Mouse (Mus musculus): ENCODE data around the gene Tbc1d17. TPM values are rescaled to one million over a fixed set of nuclear protein-coding genes. Genes with fewer than 3 reads are reported as not detected.

Gene Tbc1d17
- total and polyA plus RNA-seq, 2 experiments from 2014 or later, result 115 to 378 TPM

DNA sequence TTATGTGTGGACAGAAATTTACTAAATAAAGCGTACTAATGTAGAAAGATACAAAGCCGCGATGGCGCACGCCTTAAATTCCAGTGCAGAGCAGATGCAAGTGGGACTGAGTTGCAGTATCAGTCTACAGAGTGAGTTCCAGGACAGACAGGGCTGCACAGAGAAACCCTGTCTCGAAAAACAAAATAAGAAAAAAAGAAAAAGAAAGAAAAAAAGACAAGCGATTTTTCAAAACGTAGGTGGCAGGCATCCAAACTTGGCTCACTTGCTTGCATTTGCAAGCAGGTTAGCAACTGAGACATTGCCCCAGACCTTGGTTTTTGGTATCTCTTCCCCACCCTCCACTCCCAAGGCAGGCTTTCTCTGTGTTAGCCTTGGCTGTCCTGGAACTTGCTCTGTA is 44.3 kb upstream of the Tbc1d17 start:
- H3K4me3 ChIP-seq (ENCODE audit: low read depth, low read length), result peak overlapping the region; percentile 88
- H3K4me1 ChIP-seq (ENCODE audit: insufficient read depth), result peaks cover 38% of the 10 kb centered on the region
- H3K9ac ChIP-seq, result peak overlapping the region; percentile 35; the same call in 1 of the 2 replicates
- peak; percentile 66 for DNase-seq
- no peak for ATAC-seq
- H3K4me2 ChIP-seq (ENCODE audit: low read depth), result peak overlapping the region; percentile 86
- 2% methylated on average over 8 of the region's 8 CpGs for WGBS
- H3K9me3 ChIP-seq (ENCODE audit: low read length), result no peaks in the 10 kb centered on the region
- H3K36me3 ChIP-seq (ENCODE audit: insufficient read depth), result peaks cover 7% of the 10 kb centered on the region
- no peaks in the 10 kb centered on the region for H3K27me3 ChIP-seq (ENCODE audit: insufficient read depth, low read length)
- H3K27ac ChIP-seq (ENCODE audit: low read depth, low read length), result peak overlapping the region; percentile 100
- TF ChIP-seq CTCF (IDR thresholded peaks at IDR 0.05; ENCODE audit: low read depth), result no peak

GRCm38 (mm10) chr7:44892276-44892921 is 43.5 kb upstream of the Tbc1d17 start, which contains the start of gene Med25:
Gene Med25 (minus strand): TSS chr7:44892712.
- 1% methylated on average over 56 of the region's 56 CpGs for WGBS

DNA sequence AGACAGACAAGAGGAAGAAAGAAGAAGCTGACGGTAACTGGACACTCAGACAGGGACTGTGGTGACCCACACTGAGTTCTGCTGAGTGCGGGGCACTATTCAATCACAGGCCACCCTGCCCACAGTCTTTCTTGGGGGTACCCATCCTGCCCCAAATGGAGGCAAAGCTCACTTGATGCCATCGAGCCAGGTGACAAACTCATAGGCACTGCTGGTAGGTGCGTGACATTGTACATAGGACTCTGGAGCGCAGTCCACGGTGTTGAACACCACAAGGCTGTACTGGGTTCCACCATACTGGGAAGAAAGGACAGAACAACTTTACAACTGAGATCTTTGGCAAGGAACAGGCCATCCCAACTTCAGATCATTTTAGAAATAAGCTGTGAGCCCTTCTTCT is 42.7 kb upstream of the Tbc1d17 start:
- H3K4me1 ChIP-seq (ENCODE audit: insufficient read depth), result peaks cover 36% of the 10 kb centered on the region
- WGBS, result 9% methylated on average over 6 of the region's 6 CpGs

More at GRCm38 (mm10) chr7:44892276-44892921, 43.5 kb upstream of the Tbc1d17 start, which contains the start of gene Med25:
- H3K4me3 ChIP-seq (ENCODE audit: low read depth, low read length), result peak within 1 kb of the TSS; percentile 88
- peak; percentile 98 for DNase-seq
- peak within 1 kb of the TSS; percentile 100 for H3K27ac ChIP-seq (ENCODE audit: low read depth, low read length)
- H3K36me3 ChIP-seq (ENCODE audit: insufficient read depth), result peaks cover 7% of the 10 kb centered on the region
- ATAC-seq, result peak; percentile 74
- peak within 1 kb of the TSS; percentile 86 for H3K4me2 ChIP-seq (ENCODE audit: low read depth)
- TF ChIP-seq CTCF (IDR thresholded peaks at IDR 0.05; ENCODE audit: low read depth), result no peak
- no peaks in the 10 kb centered on the region for H3K27me3 ChIP-seq (ENCODE audit: insufficient read depth, low read length)
- no peaks in the 10 kb centered on the region for H3K9me3 ChIP-seq (ENCODE audit: low read length)
- peak within 1 kb of the TSS; percentile 86 for H3K9ac ChIP-seq
- H3K4me1 ChIP-seq (ENCODE audit: insufficient read depth), result peaks cover 38% of the 10 kb centered on the region

DNA sequence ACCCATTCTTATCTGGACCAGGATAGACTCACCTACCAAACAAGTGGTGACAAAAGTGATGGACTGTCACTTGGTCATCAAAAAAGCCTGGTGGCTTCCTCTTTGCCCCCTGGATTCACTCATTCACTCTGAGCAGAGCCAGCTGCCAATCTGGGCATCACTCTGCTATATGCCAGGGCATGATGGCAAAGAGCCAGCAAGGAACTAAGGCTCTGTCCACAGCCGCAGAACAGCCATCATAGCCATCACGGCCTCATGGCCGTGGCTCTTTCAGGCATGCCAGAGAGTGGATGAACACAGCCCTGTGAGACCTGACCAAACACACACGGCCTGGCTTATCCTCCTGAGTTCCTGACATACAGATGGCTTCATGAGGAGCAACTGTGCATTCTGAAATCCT is 41.9 kb upstream of the Tbc1d17 start:
- H3K9me3 ChIP-seq (ENCODE audit: low read length), result no peaks in the 10 kb centered on the region
- no peak for ATAC-seq
- H3K9ac ChIP-seq, result peak overlapping the region; percentile 86; the same call in 1 of the 2 replicates
- TF ChIP-seq CTCF (IDR thresholded peaks at IDR 0.05; ENCODE audit: low read depth), result no peak
- H3K27ac ChIP-seq (ENCODE audit: low read depth, low read length), result no peak overlapping the region
- H3K36me3 ChIP-seq (ENCODE audit: insufficient read depth), result peaks cover 20% of the 10 kb centered on the region
- peak overlapping the region; percentile 88 for H3K4me3 ChIP-seq (ENCODE audit: low read depth, low read length)
- no peaks in the 10 kb centered on the region for H3K27me3 ChIP-seq (ENCODE audit: insufficient read depth, low read length)
- no peak for DNase-seq
- peak overlapping the region; percentile 86 for H3K4me2 ChIP-seq (ENCODE audit: low read depth)
- 33% methylated on average over 4 of the region's 4 CpGs for WGBS
- H3K4me1 ChIP-seq (ENCODE audit: insufficient read depth), result peaks cover 32% of the 10 kb centered on the region

More for the DNA sequence above, 42.7 kb upstream of the Tbc1d17 start:
- H3K9me3 ChIP-seq (ENCODE audit: low read length), result no peaks in the 10 kb centered on the region
- peak overlapping the region; percentile 86 for H3K9ac ChIP-seq
- no peaks in the 10 kb centered on the region for H3K27me3 ChIP-seq (ENCODE audit: insufficient read depth, low read length)
- ATAC-seq (no peak), DNase-seq (no peak)
- H3K4me3 ChIP-seq (ENCODE audit: low read depth, low read length), result peak overlapping the region; percentile 88
- no peak for TF ChIP-seq CTCF (IDR thresholded peaks at IDR 0.05; ENCODE audit: low read depth)
- H3K27ac ChIP-seq (ENCODE audit: low read depth, low read length), result peak overlapping the region; percentile 100
- peak overlapping the region; percentile 86 for H3K4me2 ChIP-seq (ENCODE audit: low read depth)
- H3K36me3 ChIP-seq (ENCODE audit: insufficient read depth), result peaks cover 14% of the 10 kb centered on the region

GRCm38 (mm10) chr7:44890180-44890579 is 41.3 kb upstream of the Tbc1d17 start:
- TF ChIP-seq CTCF (IDR thresholded peaks at IDR 0.05; ENCODE audit: low read depth), result no peak
- Histone ChIP-seq H3K9ac (no peak overlapping the region), H3K4me3 (ENCODE audit: low read depth, low read length) (no peak overlapping the region), H3K36me3 (ENCODE audit: insufficient read depth) (peaks cover 26% of the 10 kb centered on the region), H3K4me1 (ENCODE audit: insufficient read depth) (peaks cover 31% of the 10 kb centered on the region), H3K4me2 (ENCODE audit: low read depth) (peak overlapping the region; percentile 86), H3K27ac (ENCODE audit: low read depth, low read length) (no peak overlapping the region), H3K27me3 (ENCODE audit: insufficient read depth, low read length) (no peaks in the 10 kb centered on the region), H3K9me3 (ENCODE audit: low read length) (no peaks in the 10 kb centered on the region)
- WGBS, result 91% methylated on average over 6 of the region's 7 CpGs
- DNase-seq (no peak), ATAC-seq (no peak)

DNA sequence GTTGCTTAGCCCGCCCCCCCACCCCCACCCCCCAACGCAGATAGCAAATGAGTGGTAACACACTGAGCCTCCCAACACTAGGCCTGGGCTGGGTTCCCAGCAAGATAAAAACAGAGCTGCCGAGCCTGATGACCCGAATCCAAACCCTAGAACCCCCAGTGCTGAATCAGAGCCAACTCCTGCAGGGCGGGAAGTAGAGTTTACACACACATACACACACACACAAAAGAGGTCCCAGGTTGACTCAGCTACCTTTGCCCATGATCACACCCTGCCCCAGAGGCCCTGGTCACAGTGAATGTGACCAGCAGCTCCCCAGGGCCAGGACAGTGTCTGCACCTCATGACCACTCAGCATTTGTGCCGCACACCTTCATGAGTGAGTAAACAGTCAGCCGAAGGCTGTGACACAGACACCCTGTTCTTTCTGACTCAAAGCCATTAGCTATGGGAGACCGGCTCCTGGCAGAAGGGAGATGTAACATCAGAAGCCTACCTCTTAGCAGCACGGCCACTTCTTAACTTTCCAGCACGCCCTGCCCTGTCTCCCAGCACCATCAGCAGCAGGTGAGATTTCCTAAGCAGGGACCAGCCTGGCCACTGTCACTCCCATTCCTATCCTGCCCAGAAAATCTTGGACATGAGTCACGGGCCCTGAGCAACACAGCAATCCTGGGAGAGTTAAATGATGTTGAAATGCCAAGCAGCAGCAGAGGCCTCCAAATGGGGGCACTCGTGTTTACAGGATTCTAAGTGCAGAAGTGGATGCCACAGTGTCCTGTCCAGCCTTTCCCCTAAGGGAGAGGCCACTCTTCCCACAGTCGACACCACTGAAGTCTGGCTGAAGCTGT is 39.6 kb upstream of the Tbc1d17 start:
- peaks cover 41% of the 10 kb centered on the region for H3K36me3 ChIP-seq (ENCODE audit: insufficient read depth)

More for the DNA sequence above, 39.6 kb upstream of the Tbc1d17 start:
- DNase-seq (no peak), ATAC-seq (no peak)
- H3K9me3 ChIP-seq (ENCODE audit: low read length), result no peaks in the 10 kb centered on the region
- no peak overlapping the region for H3K4me3 ChIP-seq (ENCODE audit: low read depth, low read length)
- WGBS, result 81% methylated on average over 13 of the region's 13 CpGs
- H3K27me3 ChIP-seq (ENCODE audit: insufficient read depth, low read length), result no peaks in the 10 kb centered on the region
- TF ChIP-seq CTCF (IDR thresholded peaks at IDR 0.05; ENCODE audit: low read depth), result no peak
- H3K4me1 ChIP-seq (ENCODE audit: insufficient read depth), result peaks cover 14% of the 10 kb centered on the region; the same call in 1 of the 2 replicates
- no peak overlapping the region for H3K9ac ChIP-seq
- H3K4me2 ChIP-seq (ENCODE audit: low read depth), result no peak overlapping the region
- H3K27ac ChIP-seq (ENCODE audit: low read depth, low read length), result no peak overlapping the region
